Mouse (Mus musculus): ENCODE data around the gene Mturn. TPM values are rescaled to one million over a fixed set of nuclear protein-coding genes. Genes with fewer than 3 reads are reported as not detected.

Gene Mturn
- polyA plus RNA-seq, 1 experiment from 2014 or later: 103 TPM

GRCm38 (mm10) chr6:54700516-54700915 is 19.1 kb downstream of the Mturn start:
- no peak overlapping the region for H3K4me3 ChIP-seq
- no peak for ATAC-seq (replicated peaks)
- H3K9ac ChIP-seq: no peak overlapping the region
- no peaks in the 10 kb centered on the region for H3K9me3 ChIP-seq
- no peaks in the 10 kb centered on the region for H3K27me3 ChIP-seq (replicated peaks)
- WGBS: 92% methylated on average over 2 of the region's 2 CpGs
- H3K4me1 ChIP-seq: peaks cover 37% of the 10 kb centered on the region
- H3K4me2 ChIP-seq: no peak overlapping the region
- H3K36me3 ChIP-seq (replicated peaks): no peaks in the 10 kb centered on the region
- H3K27ac ChIP-seq: no peak overlapping the region

GRCm38 (mm10) chr6:54701901-54702300 is 20.5 kb downstream of the Mturn start:
- H3K36me3 ChIP-seq (replicated peaks): no peaks in the 10 kb centered on the region
- ATAC-seq (replicated peaks): no peak
- H3K27ac ChIP-seq: no peak overlapping the region
- H3K4me3 ChIP-seq: no peak overlapping the region
- no peaks in the 10 kb centered on the region for H3K27me3 ChIP-seq (replicated peaks)
- H3K4me1 ChIP-seq: peaks cover 40% of the 10 kb centered on the region
- H3K9me3 ChIP-seq: no peaks in the 10 kb centered on the region
- no peak overlapping the region for H3K4me2 ChIP-seq
- no peak overlapping the region for H3K9ac ChIP-seq
- WGBS: 72% methylated on average over 9 of the region's 9 CpGs

GRCm38 (mm10) chr6:54703633-54704538 is 22.5 kb downstream of the Mturn start:
- no peak overlapping the region for H3K4me2 ChIP-seq
- no peaks in the 10 kb centered on the region for H3K36me3 ChIP-seq (replicated peaks)
- H3K4me1 ChIP-seq: peaks cover 36% of the 10 kb centered on the region
- WGBS: 12% methylated on average over 14 of the region's 14 CpGs
- no peaks in the 10 kb centered on the region for H3K27me3 ChIP-seq (replicated peaks)
- peak overlapping the region; percentile 68 for H3K27ac ChIP-seq
- H3K9me3 ChIP-seq: no peaks in the 10 kb centered on the region
- ATAC-seq (replicated peaks): no peak
- H3K4me3 ChIP-seq: no peak overlapping the region
- H3K9ac ChIP-seq: no peak overlapping the region

- no peaks in the 10 kb centered on the region for H3K9me3 ChIP-seq
- peaks cover 30% of the 10 kb centered on the region for H3K4me1 ChIP-seq
- no peak overlapping the region for H3K4me2 ChIP-seq
- no peaks in the 10 kb centered on the region for H3K36me3 ChIP-seq (replicated peaks)
- no peaks in the 10 kb centered on the region for H3K27me3 ChIP-seq (replicated peaks)
- peak; percentile 22 for ATAC-seq (replicated peaks)
- WGBS: 28% methylated on average over 6 of the region's 6 CpGs
- no peak overlapping the region for H3K9ac ChIP-seq
- no peak overlapping the region for H3K4me3 ChIP-seq
- H3K27ac ChIP-seq: peak overlapping the region; percentile 68
Measured at GRCm38 (mm10) chr6:54704539-54704845, 23.1 kb downstream of the Mturn start.

GRCm38 (mm10) chr6:54704847-54705246 is 23.4 kb downstream of the Mturn start:
- H3K9ac ChIP-seq: no peak overlapping the region
- H3K27me3 ChIP-seq (replicated peaks): no peaks in the 10 kb centered on the region
- peak overlapping the region; percentile 68 for H3K27ac ChIP-seq
- peaks cover 28% of the 10 kb centered on the region for H3K4me1 ChIP-seq
- H3K36me3 ChIP-seq (replicated peaks): no peaks in the 10 kb centered on the region
- H3K9me3 ChIP-seq: no peaks in the 10 kb centered on the region
- H3K4me3 ChIP-seq: no peak overlapping the region
- no peak overlapping the region for H3K4me2 ChIP-seq
- ATAC-seq (replicated peaks): peak; percentile 34; the same call in 1 of the 2 replicates
- 13% methylated on average over 5 of the region's 5 CpGs for WGBS

- H3K36me3 ChIP-seq (replicated peaks): no peaks in the 10 kb centered on the region
- H3K4me2 ChIP-seq: peak overlapping the region; percentile 44
- no peak overlapping the region; the same call in 1 of the 2 replicates for H3K9ac ChIP-seq
- 14% methylated on average over 11 of the region's 11 CpGs for WGBS
- peaks cover 28% of the 10 kb centered on the region for H3K4me1 ChIP-seq
- H3K4me3 ChIP-seq: peak overlapping the region; percentile 17; the same call in 1 of the 2 replicates
- H3K9me3 ChIP-seq: no peaks in the 10 kb centered on the region
- H3K27me3 ChIP-seq (replicated peaks): no peaks in the 10 kb centered on the region
- H3K27ac ChIP-seq: peak overlapping the region; percentile 68
- ATAC-seq (replicated peaks): peak; percentile 83
Measured at GRCm38 (mm10) chr6:54705387-54705909, 24.0 kb downstream of the Mturn start.

GRCm38 (mm10) chr6:54706099-54706498 is 24.7 kb downstream of the Mturn start:
- Histone ChIP-seq H3K9me3 (no peaks in the 10 kb centered on the region), H3K27me3 (replicated peaks) (no peaks in the 10 kb centered on the region), H3K27ac (no peak overlapping the region; the same call in 1 of the 2 replicates), H3K4me3 (no peak overlapping the region), H3K4me2 (no peak overlapping the region; the same call in 1 of the 2 replicates), H3K4me1 (peaks cover 28% of the 10 kb centered on the region), H3K36me3 (replicated peaks) (no peaks in the 10 kb centered on the region), H3K9ac (no peak overlapping the region; the same call in 1 of the 2 replicates)
- ATAC-seq (replicated peaks): no peak
- 73% methylated on average over 2 of the region's 2 CpGs for WGBS

GRCm38 (mm10) chr6:54706611-54707172 is 25.3 kb downstream of the Mturn start:
- no peak for ATAC-seq (replicated peaks)
- 89% methylated on average over 3 of the region's 3 CpGs for WGBS
- H3K4me2 ChIP-seq: no peak overlapping the region
- no peak overlapping the region for H3K4me3 ChIP-seq
- peaks cover 28% of the 10 kb centered on the region for H3K4me1 ChIP-seq
- H3K9ac ChIP-seq: no peak overlapping the region
- H3K36me3 ChIP-seq (replicated peaks): no peaks in the 10 kb centered on the region
- no peaks in the 10 kb centered on the region for H3K27me3 ChIP-seq (replicated peaks)
- H3K9me3 ChIP-seq: no peaks in the 10 kb centered on the region
- H3K27ac ChIP-seq: no peak overlapping the region

GRCm38 (mm10) chr6:54708646-54709045 is 27.2 kb downstream of the Mturn start:
- ATAC-seq (replicated peaks): no peak
- 91% methylated on average over 4 of the region's 4 CpGs for WGBS
- peaks cover 21% of the 10 kb centered on the region for H3K4me1 ChIP-seq

GRCm38 (mm10) chr6:54715697-54716096 is 34.3 kb downstream of the Mturn start:
- no peak overlapping the region for H3K27ac ChIP-seq
- H3K27me3 ChIP-seq (replicated peaks): no peaks in the 10 kb centered on the region
- H3K36me3 ChIP-seq (replicated peaks): no peaks in the 10 kb centered on the region
- WGBS: 73% methylated on average over 2 of the region's 2 CpGs
- H3K4me3 ChIP-seq: no peak overlapping the region
- H3K4me2 ChIP-seq: no peak overlapping the region
- H3K4me1 ChIP-seq: peaks cover 5% of the 10 kb centered on the region
- H3K9ac ChIP-seq: no peak overlapping the region
- no peaks in the 10 kb centered on the region for H3K9me3 ChIP-seq
- no peak for ATAC-seq (replicated peaks)

More at GRCm38 (mm10) chr6:54708646-54709045, 27.2 kb downstream of the Mturn start:
- no peak overlapping the region for H3K27ac ChIP-seq
- no peak overlapping the region for H3K4me3 ChIP-seq
- no peaks in the 10 kb centered on the region for H3K9me3 ChIP-seq
- H3K27me3 ChIP-seq (replicated peaks): no peaks in the 10 kb centered on the region
- no peak overlapping the region for H3K9ac ChIP-seq
- H3K4me2 ChIP-seq: no peak overlapping the region
- no peaks in the 10 kb centered on the region for H3K36me3 ChIP-seq (replicated peaks)

GRCm38 (mm10) chr6:54718779-54719685 is 37.6 kb downstream of the Mturn start:
- H3K9ac ChIP-seq: no peak overlapping the region
- no peaks in the 10 kb centered on the region for H3K36me3 ChIP-seq (replicated peaks)
- H3K27me3 ChIP-seq (replicated peaks): no peaks in the 10 kb centered on the region
- 77% methylated on average over 15 of the region's 15 CpGs for WGBS
- H3K4me3 ChIP-seq: no peak overlapping the region
- H3K4me1 ChIP-seq: peaks cover 5% of the 10 kb centered on the region
- ATAC-seq (replicated peaks): 0 out of 2 replicates have a peak, but pooled peaks have one; percentile 42
- H3K27ac ChIP-seq: no peak overlapping the region
- no peaks in the 10 kb centered on the region for H3K9me3 ChIP-seq
- H3K4me2 ChIP-seq: no peak overlapping the region

Measured in midbrain, embryonic 15.5 days (tissue).